8 mouse cellular contexts compared by ENCODE assay signal in genomic region chr3:108910303-108911080, GRCm38 (mm10). TPM values are rescaled to one million over a fixed set of nuclear protein-coding genes. Genes with fewer than 3 reads are reported as not detected.
DNase-seq lines count a peak whose midpoint lies in the region; ATAC-seq lines count a peak whose summit lies in the region.

No protein-coding gene starts in this region.

- ATAC-seq in megakaryocyte, adult 5-6 weeks (ENCODE audit: poor library complexity, severe bottlenecking), result no peak
- ATAC-seq in limb, embryonic 13.5 days (ENCODE audit: low FRiP score, low read depth), result no peak
- ATAC-seq in neural tube, embryonic 12.5 days (ENCODE audit: low FRiP score, low read depth), result no peak
- ATAC-seq in granulocyte monocyte progenitor cell, adult 5-6 weeks (replicated peaks; ENCODE audit: poor library complexity, severe bottlenecking), result no peak

- peak overlapping the region; percentile 95 for H3K4me2 ChIP-seq in limb, embryonic 13.5 days (replicated peaks)
- peak overlapping the region; percentile 91 for H3K4me2 ChIP-seq in neural tube, embryonic 12.5 days (replicated peaks)

- under 1% methylated on average over 32 of the region's 32 CpGs for WGBS in limb, embryonic 13.5 days
- WGBS in neural tube, embryonic 12.5 days, result under 1% methylated on average over 32 of the region's 32 CpGs

- peaks cover 39% of the 10 kb centered on the region for H3K36me3 ChIP-seq in megakaryocyte, embryonic 14.5 days (replicated peaks; ENCODE audit: low read length)
- peaks cover 13% of the 10 kb centered on the region for H3K36me3 ChIP-seq in limb, embryonic 13.5 days
- H3K36me3 ChIP-seq in neural tube, embryonic 12.5 days, result peaks cover 13% of the 10 kb centered on the region

- intact Hi-C loops in heart, postnatal 10 days (cut with DNase I), result loop anchor here (2.0 to 5.0 kb wide), 3 partner anchors 70 to 152 kb away; partner anchors contain the start of genes Fam102b and Stxbp3

- peaks cover 38% of the 10 kb centered on the region for H3K4me1 ChIP-seq in megakaryocyte, embryonic 14.5 days
- H3K4me1 ChIP-seq in limb, embryonic 13.5 days, result peaks cover 19% of the 10 kb centered on the region
- H3K4me1 ChIP-seq in neural tube, embryonic 12.5 days, result peaks cover 14% of the 10 kb centered on the region

- H3K4me3 ChIP-seq in megakaryocyte, embryonic 14.5 days (replicated peaks), result peak overlapping the region; percentile 99
- H3K4me3 ChIP-seq in limb, embryonic 13.5 days, result peak overlapping the region; percentile 94
- peak overlapping the region; percentile 91 for H3K4me3 ChIP-seq in neural tube, embryonic 12.5 days

- no peaks in the 10 kb centered on the region for H3K9me3 ChIP-seq in megakaryocyte, embryonic 14.5 days
- H3K9me3 ChIP-seq in limb, embryonic 13.5 days, result no peaks in the 10 kb centered on the region
- no peaks in the 10 kb centered on the region for H3K9me3 ChIP-seq in neural tube, embryonic 12.5 days

- DNase-seq in cerebellum, postnatal 10 days, result peak; percentile 72 to 80
- DNase-seq in heart, postnatal 10 days, result peak; percentile 9 to 10
- DNase-seq in right cerebral cortex, postnatal 14 days, result no peak

- peak overlapping the region; percentile 95 for H3K27ac ChIP-seq in limb, embryonic 13.5 days
- peak overlapping the region; percentile 96 for H3K27ac ChIP-seq in neural tube, embryonic 12.5 days

- H3K27me3 ChIP-seq in megakaryocyte, embryonic 14.5 days (replicated peaks), result no peaks in the 10 kb centered on the region
- no peaks in the 10 kb centered on the region for H3K27me3 ChIP-seq in limb, embryonic 13.5 days
- no peaks in the 10 kb centered on the region for H3K27me3 ChIP-seq in neural tube, embryonic 12.5 days (replicated peaks)

- H3K9ac ChIP-seq in limb, embryonic 13.5 days, result peak overlapping the region; percentile 94
- peak overlapping the region; percentile 92 for H3K9ac ChIP-seq in neural tube, embryonic 12.5 days

RNA-seq across cellular contexts. Expression of gene Prpf38b, which starts 1.0 kb away (rescaled TPM):
- polyA plus RNA-seq in megakaryocyte, embryonic 14.5 days (2012; ENCODE audit: insufficient read depth, low replicate concordance), result 34.3 and 74.4 TPM in 2 replicates
- total RNA-seq in megakaryocyte, adult 5-6 weeks (2015), result 108 and 110 TPM in 2 replicates
- total RNA-seq in megakaryocyte, adult 5-6 weeks (2017), result 197 and 206 TPM in 2 replicates
- total RNA-seq in heart, postnatal 10 days (2021), result 10 to 100 TPM; 27.7 to 30.9 TPM
- 82.3 and 90.7 TPM in 2 replicates for polyA plus RNA-seq in limb, embryonic 13.5 days (2015; fragmentation: Nextera tagmentation; extraction: Ambion mirVana)
- 76.6 and 78.9 TPM in 2 replicates for polyA plus RNA-seq in neural tube, embryonic 12.5 days (2016; fragmentation: Nextera tagmentation; extraction: Ambion mirVana)
- 113 and 174 TPM in 2 replicates for total RNA-seq in granulocyte monocyte progenitor cell, adult 5-6 weeks (2014; fragmentation: Nextera tagmentation)
- total RNA-seq in granulocyte monocyte progenitor cell, adult 5-6 weeks (2017), result 211 and 237 TPM in 2 replicates

RNA-seq across cellular contexts. Expression of gene Fndc7, which starts 20.7 kb away (rescaled TPM):
- 0.04 TPM in 1 of 2 replicates, not detected in the other for polyA plus RNA-seq in megakaryocyte, embryonic 14.5 days (2012; ENCODE audit: insufficient read depth, low replicate concordance)
- total RNA-seq in megakaryocyte, adult 5-6 weeks (2015), result 0.07 TPM in 1 of 2 replicates, not detected in the other
- total RNA-seq in megakaryocyte, adult 5-6 weeks (2017), result 0.12 and 0.44 TPM in 2 replicates
- total RNA-seq in heart, postnatal 10 days (2021), result under 1 TPM in 1 of 2 experiments, not detected in 1; 0.07 TPM
- polyA plus RNA-seq in limb, embryonic 13.5 days (2015; fragmentation: Nextera tagmentation; extraction: Ambion mirVana), result 0.09 and 0.23 TPM in 2 replicates
- 0.05 TPM in 1 of 2 replicates, not detected in the other for polyA plus RNA-seq in neural tube, embryonic 12.5 days (2016; fragmentation: Nextera tagmentation; extraction: Ambion mirVana)
- total RNA-seq in granulocyte monocyte progenitor cell, adult 5-6 weeks (2014; fragmentation: Nextera tagmentation), result 0.21 TPM in 1 of 2 replicates, not detected in the other
- 0.05 TPM in 1 of 2 replicates, not detected in the other for total RNA-seq in granulocyte monocyte progenitor cell, adult 5-6 weeks (2017)

RNA-seq across cellular contexts. Expression of gene Henmt1, which starts 29.2 kb away (rescaled TPM):
- not detected in 2 replicates for polyA plus RNA-seq in megakaryocyte, embryonic 14.5 days (2012; ENCODE audit: insufficient read depth, low replicate concordance)
- total RNA-seq in megakaryocyte, adult 5-6 weeks (2015), result 0.11 TPM in 1 of 2 replicates, not detected in the other
- total RNA-seq in megakaryocyte, adult 5-6 weeks (2017), result 0.45 TPM in 1 of 2 replicates, not detected in the other
- not detected for total RNA-seq in heart, postnatal 10 days (2021)
- polyA plus RNA-seq in limb, embryonic 13.5 days (2015; fragmentation: Nextera tagmentation; extraction: Ambion mirVana), result 0.92 and 1.2 TPM in 2 replicates
- 0.71 and 0.74 TPM in 2 replicates for polyA plus RNA-seq in neural tube, embryonic 12.5 days (2016; fragmentation: Nextera tagmentation; extraction: Ambion mirVana)
- not detected in 2 replicates for total RNA-seq in granulocyte monocyte progenitor cell, adult 5-6 weeks (2014; fragmentation: Nextera tagmentation)
- total RNA-seq in granulocyte monocyte progenitor cell, adult 5-6 weeks (2017), result not detected in 2 replicates

RNA-seq across cellular contexts. Expression of gene Gm9857, which starts 29.8 kb away (rescaled TPM):
- 8.5 TPM in 1 of 2 replicates, not detected in the other for polyA plus RNA-seq in megakaryocyte, embryonic 14.5 days (2012; ENCODE audit: insufficient read depth, low replicate concordance)
- total RNA-seq in megakaryocyte, adult 5-6 weeks (2015), result not detected in 2 replicates
- not detected in 2 replicates for total RNA-seq in megakaryocyte, adult 5-6 weeks (2017)
- not detected for total RNA-seq in heart, postnatal 10 days (2021)
- 0.74 TPM in 1 of 2 replicates, not detected in the other for polyA plus RNA-seq in limb, embryonic 13.5 days (2015; fragmentation: Nextera tagmentation; extraction: Ambion mirVana)
- not detected in 2 replicates for polyA plus RNA-seq in neural tube, embryonic 12.5 days (2016; fragmentation: Nextera tagmentation; extraction: Ambion mirVana)
- not detected in 2 replicates for total RNA-seq in granulocyte monocyte progenitor cell, adult 5-6 weeks (2014; fragmentation: Nextera tagmentation)
- not detected in 2 replicates for total RNA-seq in granulocyte monocyte progenitor cell, adult 5-6 weeks (2017)
